Mouse (Mus musculus) embryonic facial prominence, embryonic 11.5 days (tissue): ENCODE results near the gene Gal. TPM values are rescaled to one million over a fixed set of nuclear protein-coding genes. Genes with fewer than 3 reads are reported as not detected.

Experiments
- ATAC-seq: fragments of 200-750 bp; cut with Nextera tagmentation; replicated peaks from 2 replicates; pipeline ENCODE4 v1.8.0; 2017; ENCODE audit warnings: low read depth; ENCODE audit not compliant: insufficient number of reproducible peaks, low FRiP score, low TSS enrichment
- DNase-seq: peaks from one replicate; pipeline ENCODE4 v3.0.0-alpha.2; 2015; ENCODE audit warnings: low spot score
- H3K27ac ChIP-seq: fragments of 300-500 bp; sonication (generic); replicated peaks from 2 replicates; pipeline ENCODE4 v1.5.1; 2014; ENCODE audit warnings: mild to moderate bottlenecking, low read depth, low read length, control low read depth
- H3K27me3 ChIP-seq: fragments of 300-500 bp; sonication (generic); 2 replicates; pipeline ENCODE4 v1.6.1; 2014; ENCODE audit warnings: mild to moderate bottlenecking, low read length, moderate library complexity, mixed read lengths; ENCODE audit not compliant: control insufficient read depth, insufficient read depth
- H3K36me3 ChIP-seq: fragments of 300-500 bp; sonication (generic); replicated peaks from 2 replicates; pipeline ENCODE4 v1.6.1; 2014; ENCODE audit warnings: low read depth, mild to moderate bottlenecking, low read length, moderate library complexity, mixed read lengths; ENCODE audit not compliant: control insufficient read depth, insufficient read depth
- H3K4me1 ChIP-seq: fragments of 300-500 bp; sonication (generic); 2 replicates; pipeline ENCODE4 v1.6.1; 2014; ENCODE audit warnings: low read length, mixed read lengths; ENCODE audit not compliant: control insufficient read depth, insufficient read depth
- H3K4me2 ChIP-seq: fragments of 300-500 bp; sonication (generic); 2 replicates; pipeline ENCODE4 v1.6.1; 2014; ENCODE audit warnings: low read depth, mild to moderate bottlenecking, control low read depth, low read length, moderate library complexity
- H3K4me3 ChIP-seq: fragments of 300-500 bp; sonication (generic); 2 replicates; pipeline ENCODE4 v1.5.1; 2014; ENCODE audit warnings: low read depth, low read length, control low read depth
- H3K9ac ChIP-seq: fragments of 300-500 bp; sonication (generic); replicated peaks from 2 replicates; pipeline ENCODE4 v1.6.1; 2014; ENCODE audit warnings: mild to moderate bottlenecking, control low read depth, low read length
- H3K9me3 ChIP-seq: fragments of 300-500 bp; sonication (generic); replicated peaks from 2 replicates; pipeline ENCODE4 v1.6.1; 2016; ENCODE audit warnings: mild to moderate bottlenecking, low read length, inconsistent platforms, mixed read lengths; ENCODE audit not compliant: control insufficient read depth
- WGBS: fragments of 180-500 bp; shearing (Covaris S2); extraction: QIAGEN DNeasy Blood & Tissue Kit; methylation state at CpG from one replicate; pipeline ENCODE4 v1.1.7; 2014; 5-methylcytosine and 5-hydroxymethylcytosine counted together
- polyA plus RNA-seq: library from polyadenylated mRNA; unstranded; fragments of >200 nt; fragmentation: Nextera tagmentation; extraction: Ambion mirVana; gene quantifications from 2 replicates; pipeline ENCODE4 v1.2.1, GENCODE M21; 2014

Gal gene
- polyA plus RNA-seq, 1 experiment from 2014 or later = 2.6 TPM

DNA sequence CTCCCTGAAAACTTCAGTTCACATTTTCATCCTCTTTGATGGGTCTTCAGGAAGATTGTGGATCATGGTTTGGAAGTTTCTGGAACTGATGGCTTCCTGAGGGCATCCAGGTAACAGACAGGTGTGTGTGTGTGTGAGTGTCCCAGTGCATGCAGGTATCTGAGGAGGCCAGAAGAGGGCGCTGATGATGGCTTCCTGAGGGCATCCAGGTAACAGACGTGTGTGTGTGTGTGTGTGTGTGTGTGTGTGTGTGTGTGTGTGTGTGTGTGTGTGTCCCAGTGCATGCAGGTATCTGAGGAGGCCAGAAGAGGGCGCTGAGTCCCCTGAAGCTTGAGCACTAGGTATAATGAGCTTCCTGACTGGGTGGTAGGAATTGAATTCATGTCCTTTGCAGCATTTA lies 33.0 kb upstream of the Gal start:
- ATAC-seq = no peak
- no peak for DNase-seq
- no peak overlapping the region for H3K27ac ChIP-seq
- H3K27me3 ChIP-seq = no peaks in the 10 kb centered on the region
- no peak overlapping the region for H3K4me3 ChIP-seq
- no peaks in the 10 kb centered on the region for H3K9me3 ChIP-seq
- no peak overlapping the region for H3K9ac ChIP-seq
- WGBS = 71% methylated on average over 3 of the region's 3 CpGs
- no peaks in the 10 kb centered on the region for H3K4me1 ChIP-seq
- H3K36me3 ChIP-seq = no peaks in the 10 kb centered on the region
- H3K4me2 ChIP-seq = no peak overlapping the region

DNA sequence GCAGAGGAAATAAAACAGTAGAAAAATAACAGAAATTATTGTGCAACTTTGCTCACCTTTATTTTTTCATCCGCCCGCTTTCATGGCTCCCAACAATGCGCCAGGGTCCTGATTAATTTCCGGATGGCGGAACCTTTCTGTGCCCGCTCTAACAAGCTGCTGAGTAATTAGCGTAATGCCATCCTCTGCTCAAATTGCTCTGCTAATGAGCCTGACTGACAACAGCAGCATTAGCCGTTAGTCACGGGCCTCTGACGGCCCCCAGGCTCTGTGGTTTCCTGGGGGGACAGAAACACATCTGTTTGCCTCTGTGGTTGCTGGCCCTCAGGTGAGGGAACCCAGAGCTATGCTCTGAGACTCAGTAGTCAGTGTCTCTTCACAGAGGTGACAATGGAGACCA lies 26.7 kb upstream of the Gal start:
- H3K27me3 ChIP-seq = no peaks in the 10 kb centered on the region
- H3K4me1 ChIP-seq = no peaks in the 10 kb centered on the region
- no peaks in the 10 kb centered on the region for H3K36me3 ChIP-seq
- H3K27ac ChIP-seq = no peak overlapping the region
- no peak for DNase-seq
- H3K4me3 ChIP-seq = no peak overlapping the region
- no peak overlapping the region for H3K9ac ChIP-seq
- no peak for ATAC-seq
- WGBS = 31% methylated on average over 10 of the region's 10 CpGs
- no peak overlapping the region for H3K4me2 ChIP-seq
- H3K9me3 ChIP-seq = no peaks in the 10 kb centered on the region

DNA sequence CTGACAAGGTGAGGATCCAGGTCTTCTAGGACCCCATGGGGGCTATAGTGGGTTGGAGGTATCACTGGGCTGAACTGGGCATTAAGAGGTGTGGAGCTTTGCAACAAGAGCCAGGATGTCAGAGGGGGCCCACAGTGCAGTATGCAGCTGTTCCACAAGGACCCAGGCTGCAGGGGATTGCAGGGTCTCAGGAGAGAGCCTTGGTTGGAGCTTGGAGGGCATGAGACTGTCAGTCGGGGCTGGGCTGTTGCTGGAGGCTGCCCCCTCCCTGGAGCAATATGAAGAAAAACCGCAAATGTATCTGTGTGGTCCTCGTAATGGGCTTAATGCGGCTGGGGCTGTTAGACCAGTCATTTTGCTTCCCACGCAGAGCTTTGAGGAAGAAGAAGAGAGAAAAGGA lies 26.3 kb upstream of the Gal start:
- no peak for DNase-seq
- 0 out of 2 replicates have a peak, but pooled peaks have one; percentile 36 for ATAC-seq
- Histone ChIP-seq H3K9me3 (no peaks in the 10 kb centered on the region), H3K4me1 (no peaks in the 10 kb centered on the region), H3K4me3 (no peak overlapping the region), H3K9ac (no peak overlapping the region), H3K4me2 (no peak overlapping the region), H3K36me3 (no peaks in the 10 kb centered on the region), H3K27ac (no peak overlapping the region), H3K27me3 (no peaks in the 10 kb centered on the region)
- 43% methylated on average over 5 of the region's 5 CpGs for WGBS

DNA sequence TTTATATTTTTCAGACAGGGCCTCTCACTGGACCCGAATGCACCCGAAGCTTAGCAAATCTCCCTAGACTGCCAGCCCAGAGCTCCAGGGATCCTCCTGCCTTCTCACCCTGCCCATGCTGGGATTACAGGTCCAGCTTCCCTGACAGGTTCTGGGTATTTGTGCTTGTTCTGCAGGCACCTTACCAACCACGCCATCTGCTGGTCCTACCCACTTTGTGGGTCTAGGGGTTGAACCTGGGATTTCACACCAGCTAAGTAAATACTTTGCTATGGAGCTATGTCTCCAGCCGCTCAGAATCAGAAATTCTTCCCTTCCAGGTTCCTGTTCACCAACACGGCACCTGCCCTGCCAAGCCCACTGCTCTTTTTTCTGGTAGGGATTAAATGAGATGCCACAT lies 23.6 kb upstream of the Gal start:
- Histone ChIP-seq H3K4me1 (no peaks in the 10 kb centered on the region; the same call in 1 of the 2 replicates), H3K27me3 (no peaks in the 10 kb centered on the region), H3K9me3 (no peaks in the 10 kb centered on the region), H3K27ac (no peak overlapping the region), H3K9ac (no peak overlapping the region), H3K36me3 (no peaks in the 10 kb centered on the region), H3K4me2 (no peak overlapping the region), H3K4me3 (no peak overlapping the region)
- no peak for ATAC-seq
- 64% methylated on average over 5 of the region's 5 CpGs for WGBS
- no peak for DNase-seq

DNA sequence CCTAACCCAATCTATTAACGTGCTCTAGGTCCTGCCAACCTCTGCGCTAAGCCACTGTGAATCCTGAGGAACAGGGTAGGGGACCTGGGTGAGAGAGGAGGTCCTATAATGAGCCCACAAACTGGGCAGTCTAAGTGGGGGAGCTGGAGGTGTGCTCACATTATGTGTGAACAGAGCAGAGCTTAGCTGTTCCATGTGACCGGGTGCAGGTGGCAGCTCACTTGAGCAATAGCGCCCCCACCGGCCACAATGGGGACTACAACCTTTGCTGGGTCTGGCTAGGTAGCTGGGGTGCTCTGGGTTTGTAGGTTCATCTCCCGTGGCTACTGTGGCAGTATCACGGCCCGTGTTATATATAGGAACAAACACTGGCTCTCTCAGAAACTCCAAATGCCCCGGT lies 22.5 kb upstream of the Gal start:
- WGBS = 59% methylated on average over 9 of the region's 9 CpGs
- DNase-seq = no peak

DNA sequence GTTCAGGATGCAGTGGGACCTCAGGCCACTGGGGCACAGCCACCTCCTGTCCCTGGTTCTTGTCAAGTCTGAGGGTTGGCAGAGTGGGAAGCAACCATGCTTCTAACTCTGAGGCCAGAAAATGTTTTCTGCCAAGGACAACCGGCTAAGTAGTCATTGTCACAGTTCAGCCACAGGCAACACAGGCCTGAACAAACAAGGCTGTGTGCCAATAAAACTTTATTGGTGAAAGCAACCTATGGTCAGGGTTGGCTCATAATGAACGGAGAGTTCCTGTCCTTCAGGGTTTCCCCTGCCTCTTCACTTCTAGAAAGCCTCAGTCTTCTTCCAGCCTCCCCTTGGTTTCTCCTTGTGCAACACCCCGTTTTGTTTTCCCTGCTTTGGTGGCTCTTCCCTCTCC lies 21.5 kb upstream of the Gal start:
- H3K4me1 ChIP-seq = no peaks in the 10 kb centered on the region; the same call in 1 of the 2 replicates
- H3K36me3 ChIP-seq = no peaks in the 10 kb centered on the region
- H3K4me3 ChIP-seq = no peak overlapping the region
- H3K27ac ChIP-seq = no peak overlapping the region
- no peak overlapping the region for H3K9ac ChIP-seq
- DNase-seq (no peak), ATAC-seq (no peak)
- 80% methylated on average over 3 of the region's 3 CpGs for WGBS
- no peaks in the 10 kb centered on the region for H3K27me3 ChIP-seq
- H3K9me3 ChIP-seq = no peaks in the 10 kb centered on the region
- H3K4me2 ChIP-seq = no peak overlapping the region

More for the DNA sequence above, 22.5 kb upstream of the Gal start:
- no peaks in the 10 kb centered on the region for H3K9me3 ChIP-seq
- no peak overlapping the region for H3K4me2 ChIP-seq
- no peaks in the 10 kb centered on the region; the same call in 1 of the 2 replicates for H3K4me1 ChIP-seq
- no peak for ATAC-seq
- no peak overlapping the region for H3K27ac ChIP-seq
- H3K4me3 ChIP-seq = no peak overlapping the region
- no peak overlapping the region for H3K9ac ChIP-seq
- no peaks in the 10 kb centered on the region for H3K27me3 ChIP-seq
- no peaks in the 10 kb centered on the region for H3K36me3 ChIP-seq

DNA sequence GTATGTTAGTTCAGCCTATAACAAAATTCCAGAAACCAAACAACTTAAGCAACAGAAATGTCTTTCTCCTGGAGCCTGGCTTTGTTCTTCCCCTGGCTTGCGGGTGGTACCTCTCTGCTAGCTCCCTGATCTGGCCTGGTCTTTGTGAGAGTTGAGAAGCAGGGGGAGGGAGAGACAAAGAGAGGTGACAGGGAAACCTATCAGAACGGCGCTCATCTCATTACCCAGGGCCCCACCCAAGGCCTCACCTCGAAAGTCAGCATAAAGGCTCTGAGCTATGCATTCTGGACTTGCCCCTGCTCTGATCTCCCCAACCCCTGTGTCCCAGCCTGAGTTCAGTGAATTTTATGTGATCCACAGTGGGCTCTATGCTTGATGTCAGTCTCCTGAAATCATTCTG lies 20.3 kb upstream of the Gal start:
- no peak overlapping the region for H3K27ac ChIP-seq
- no peaks in the 10 kb centered on the region for H3K27me3 ChIP-seq
- WGBS = 36% methylated on average over 4 of the region's 4 CpGs
- H3K9me3 ChIP-seq = no peaks in the 10 kb centered on the region
- no peaks in the 10 kb centered on the region for H3K36me3 ChIP-seq
- no peak overlapping the region for H3K9ac ChIP-seq
- H3K4me2 ChIP-seq = no peak overlapping the region
- no peak for ATAC-seq
- H3K4me1 ChIP-seq = no peaks in the 10 kb centered on the region; the same call in 1 of the 2 replicates
- no peak overlapping the region for H3K4me3 ChIP-seq
- DNase-seq = no peak

DNA sequence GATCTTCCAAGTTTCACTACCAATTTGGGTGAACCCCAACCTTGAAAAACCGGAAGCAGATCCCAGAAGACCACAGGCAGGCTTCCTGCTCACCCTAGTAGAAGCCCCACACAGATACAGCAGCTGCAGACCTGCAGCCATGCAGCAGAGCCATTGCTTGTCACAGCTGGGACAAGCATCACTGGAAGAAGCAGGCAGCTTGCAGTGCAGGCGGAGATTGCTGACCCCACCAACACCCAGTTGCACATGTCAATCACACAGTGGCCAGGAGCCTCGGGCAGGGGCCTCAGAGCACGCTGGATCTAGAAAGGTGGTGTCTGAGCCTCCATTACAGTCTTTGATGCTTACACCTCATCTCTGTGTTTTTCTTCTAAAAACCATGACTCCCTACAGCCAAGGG lies 19.8 kb upstream of the Gal start:
- no peak overlapping the region; the same call in 1 of the 2 replicates for H3K9ac ChIP-seq
- no peak overlapping the region for H3K27ac ChIP-seq
- no peaks in the 10 kb centered on the region; the same call in 1 of the 2 replicates for H3K4me1 ChIP-seq
- no peaks in the 10 kb centered on the region for H3K36me3 ChIP-seq
- no peak overlapping the region for H3K4me2 ChIP-seq
- no peaks in the 10 kb centered on the region for H3K27me3 ChIP-seq
- no peaks in the 10 kb centered on the region for H3K9me3 ChIP-seq
- DNase-seq = no peak
- H3K4me3 ChIP-seq = no peak overlapping the region
- ATAC-seq = no peak
- WGBS = 39% methylated on average over 4 of the region's 4 CpGs
